Mouse (Mus musculus) neural tube, embryonic 11.5 days (tissue): ENCODE measurements around the gene Foxo3. TPM values are rescaled to one million over a fixed set of nuclear protein-coding genes. Genes with fewer than 3 reads are reported as not detected.

Experiments used
- ATAC-seq: fragments of 200-750 bp; cut with Nextera tagmentation; 2 replicates; pipeline ENCODE4 v1.8.0; 2017; ENCODE audit warnings: moderate number of reproducible peaks, mild to moderate bottlenecking, moderate TSS enrichment, moderate library complexity; ENCODE audit not compliant: insufficient read depth, low FRiP score, low TSS enrichment
- DNase-seq: peaks from one replicate; pipeline ENCODE4 v3.0.0-alpha.2; 2015; ENCODE audit warnings: low spot score
- H3K27ac ChIP-seq: fragments of 300-500 bp; sonication (generic); 2 replicates; pipeline ENCODE4 v1.5.1; 2014; ENCODE audit warnings: low read depth, mild to moderate bottlenecking, low read length
- H3K27me3 ChIP-seq: fragments of 300-500 bp; sonication (generic); 2 replicates; pipeline ENCODE4 v1.6.1; 2014; ENCODE audit warnings: mild to moderate bottlenecking, low read length, mixed read lengths; ENCODE audit not compliant: control insufficient read depth, insufficient read depth
- H3K36me3 ChIP-seq: fragments of 300-500 bp; sonication (generic); 2 replicates; pipeline ENCODE4 v1.6.1; 2014; ENCODE audit warnings: mild to moderate bottlenecking, low read length, moderate library complexity, mixed read lengths; ENCODE audit not compliant: control insufficient read depth, insufficient read depth
- H3K4me1 ChIP-seq: fragments of 300-500 bp; sonication (generic); 2 replicates; pipeline ENCODE4 v1.6.1; 2014; ENCODE audit warnings: low read length, mixed read lengths; ENCODE audit not compliant: control insufficient read depth, insufficient read depth
- H3K4me2 ChIP-seq: fragments of 300-500 bp; sonication (generic); 2 replicates; pipeline ENCODE4 v1.6.1; 2014; ENCODE audit warnings: low read depth, mild to moderate bottlenecking, moderate library complexity
- H3K4me3 ChIP-seq: fragments of 300-500 bp; sonication (generic); 2 replicates; pipeline ENCODE4 v1.5.1; 2014; ENCODE audit warnings: low read depth, low read length
- H3K9ac ChIP-seq: fragments of 300-500 bp; sonication (generic); 2 replicates; pipeline ENCODE4 v1.6.1; 2014; ENCODE audit warnings: mild to moderate bottlenecking, low read length
- H3K9me3 ChIP-seq: fragments of 300-500 bp; sonication (generic); 2 replicates; pipeline ENCODE4 v1.6.1; 2016; ENCODE audit warnings: low read length; ENCODE audit not compliant: control insufficient read depth
- WGBS: fragments of 180-500 bp; shearing (Covaris S2); extraction: QIAGEN DNeasy Blood & Tissue Kit; methylation state at CpG from one replicate; pipeline ENCODE4 v1.1.7; 2014; 5-methylcytosine and 5-hydroxymethylcytosine counted together
- polyA plus RNA-seq: library from polyadenylated mRNA; unstranded; fragments of >200 nt; fragmentation: Nextera tagmentation; extraction: Ambion mirVana; gene quantifications from 2 replicates; pipeline ENCODE4 v1.2.1, GENCODE M21; 2014

Gene Foxo3
- polyA plus RNA-seq, 1 experiment from 2014 or later = 3.9 TPM

- WGBS = 81% methylated on average over 7 of the region's 7 CpGs
- no peak overlapping the region for H3K27ac ChIP-seq
- ATAC-seq = no peak
- no peaks in the 10 kb centered on the region for H3K4me1 ChIP-seq
- H3K36me3 ChIP-seq = no peaks in the 10 kb centered on the region
- H3K4me3 ChIP-seq = no peak overlapping the region
- H3K9ac ChIP-seq = no peak overlapping the region
- DNase-seq = no peak
- no peak overlapping the region for H3K4me2 ChIP-seq
- H3K27me3 ChIP-seq = no peaks in the 10 kb centered on the region
- no peaks in the 10 kb centered on the region for H3K9me3 ChIP-seq
These were observed 32.6 kb downstream of the Foxo3 start for GRCm38 (mm10) chr10:42243925-42244324.

GRCm38 (mm10) chr10:42242484-42242883 lies 34.1 kb downstream of the Foxo3 start:
- Histone ChIP-seq H3K4me3 (no peak overlapping the region), H3K27me3 (no peaks in the 10 kb centered on the region), H3K9me3 (no peaks in the 10 kb centered on the region), H3K4me1 (no peaks in the 10 kb centered on the region), H3K4me2 (no peak overlapping the region), H3K27ac (no peak overlapping the region), H3K36me3 (no peaks in the 10 kb centered on the region), H3K9ac (no peak overlapping the region)
- DNase-seq = no peak
- 90% methylated on average over 6 of the region's 6 CpGs for WGBS
- ATAC-seq = no peak

- Histone ChIP-seq H3K4me1 (no peaks in the 10 kb centered on the region), H3K4me2 (no peak overlapping the region), H3K9me3 (no peaks in the 10 kb centered on the region), H3K27me3 (no peaks in the 10 kb centered on the region), H3K9ac (no peak overlapping the region), H3K36me3 (no peaks in the 10 kb centered on the region), H3K4me3 (no peak overlapping the region), H3K27ac (no peak overlapping the region)
- DNase-seq (no peak), ATAC-seq (no peak)
- 86% methylated on average over 4 of the region's 4 CpGs for WGBS
These were observed 34.8 kb downstream of the Foxo3 start for GRCm38 (mm10) chr10:42241775-42242174.

- WGBS = 94% methylated on average over 6 of the region's 6 CpGs
- DNase-seq = no peak
- Histone ChIP-seq H3K9me3 (no peaks in the 10 kb centered on the region), H3K27ac (no peak overlapping the region), H3K27me3 (no peaks in the 10 kb centered on the region), H3K4me2 (no peak overlapping the region), H3K4me3 (no peak overlapping the region), H3K36me3 (no peaks in the 10 kb centered on the region), H3K9ac (no peak overlapping the region), H3K4me1 (no peaks in the 10 kb centered on the region)
- no peak for ATAC-seq
These were observed 36.8 kb downstream of the Foxo3 start for GRCm38 (mm10) chr10:42239810-42240111.

- Histone ChIP-seq H3K4me1 (no peaks in the 10 kb centered on the region), H3K27me3 (no peaks in the 10 kb centered on the region), H3K9ac (no peak overlapping the region), H3K9me3 (no peaks in the 10 kb centered on the region), H3K36me3 (no peaks in the 10 kb centered on the region), H3K4me3 (no peak overlapping the region), H3K27ac (no peak overlapping the region), H3K4me2 (no peak overlapping the region)
- DNase-seq = no peak
- ATAC-seq = no peak
- WGBS = 87% methylated on average over 15 of the region's 15 CpGs
These were observed 37.4 kb downstream of the Foxo3 start for GRCm38 (mm10) chr10:42238923-42239809.

- 51% methylated on average over 5 of the region's 5 CpGs for WGBS
- Histone ChIP-seq H3K9ac (no peak overlapping the region), H3K4me2 (no peak overlapping the region), H3K4me3 (no peak overlapping the region), H3K36me3 (no peaks in the 10 kb centered on the region; the same call in 1 of the 2 replicates), H3K27ac (no peak overlapping the region), H3K9me3 (no peaks in the 10 kb centered on the region), H3K27me3 (no peaks in the 10 kb centered on the region), H3K4me1 (no peaks in the 10 kb centered on the region)
- DNase-seq (no peak), ATAC-seq (no peak)
These were observed 38.3 kb downstream of the Foxo3 start for GRCm38 (mm10) chr10:42238296-42238695.

GRCm38 (mm10) chr10:42237556-42237955 lies 39.0 kb downstream of the Foxo3 start:
- H3K4me3 ChIP-seq = no peak overlapping the region
- no peaks in the 10 kb centered on the region for H3K9me3 ChIP-seq
- no peaks in the 10 kb centered on the region for H3K27me3 ChIP-seq
- no peak overlapping the region for H3K9ac ChIP-seq
- no peaks in the 10 kb centered on the region for H3K4me1 ChIP-seq
- H3K4me2 ChIP-seq = no peak overlapping the region
- no peak for ATAC-seq
- no peaks in the 10 kb centered on the region; the same call in 1 of the 2 replicates for H3K36me3 ChIP-seq
- H3K27ac ChIP-seq = no peak overlapping the region
- DNase-seq = no peak
- WGBS = 97% methylated on average over 4 of the region's 4 CpGs

- no peak overlapping the region for H3K4me3 ChIP-seq
- H3K9ac ChIP-seq = no peak overlapping the region
- DNase-seq (no peak), ATAC-seq (no peak)
- no peaks in the 10 kb centered on the region for H3K9me3 ChIP-seq
- no peaks in the 10 kb centered on the region; the same call in 1 of the 2 replicates for H3K36me3 ChIP-seq
- WGBS = 88% methylated on average over 6 of the region's 6 CpGs
- H3K4me1 ChIP-seq = no peaks in the 10 kb centered on the region; the same call in 1 of the 2 replicates
- H3K27me3 ChIP-seq = no peaks in the 10 kb centered on the region
- no peak overlapping the region for H3K4me2 ChIP-seq
- H3K27ac ChIP-seq = no peak overlapping the region
These were observed 41.2 kb downstream of the Foxo3 start for GRCm38 (mm10) chr10:42235321-42235720.

- no peak overlapping the region for H3K4me3 ChIP-seq
- no peaks in the 10 kb centered on the region for H3K9me3 ChIP-seq
- H3K9ac ChIP-seq = no peak overlapping the region
- H3K4me1 ChIP-seq = no peaks in the 10 kb centered on the region; the same call in 1 of the 2 replicates
- no peak overlapping the region for H3K27ac ChIP-seq
- 65% methylated on average over 11 of the region's 11 CpGs for WGBS
- no peak overlapping the region for H3K4me2 ChIP-seq
- no peaks in the 10 kb centered on the region; the same call in 1 of the 2 replicates for H3K36me3 ChIP-seq
- ATAC-seq (no peak), DNase-seq (no peak)
- no peaks in the 10 kb centered on the region for H3K27me3 ChIP-seq
These were observed 43.6 kb downstream of the Foxo3 start for GRCm38 (mm10) chr10:42232977-42233376.
